Mouse (Mus musculus) liver, adult 2 months (tissue): ENCODE measurements around the gene Smc3.

Experiments used
- CTCF ChIP-seq: fragments of 200-500 bp; IDR thresholded peaks from 2 replicates; pipeline ENCODE4 v1.5.1; 2011; ENCODE audit warnings: low read depth, low read length, control low read depth
- POLR2A ChIP-seq: fragments of 200-500 bp; IDR thresholded peaks from 2 replicates; pipeline ENCODE4 v1.6.1; 2011; ENCODE audit warnings: low read length, control low read depth; ENCODE audit not compliant: insufficient read depth; ENCODE audit errors: extremely low read depth

DNA sequence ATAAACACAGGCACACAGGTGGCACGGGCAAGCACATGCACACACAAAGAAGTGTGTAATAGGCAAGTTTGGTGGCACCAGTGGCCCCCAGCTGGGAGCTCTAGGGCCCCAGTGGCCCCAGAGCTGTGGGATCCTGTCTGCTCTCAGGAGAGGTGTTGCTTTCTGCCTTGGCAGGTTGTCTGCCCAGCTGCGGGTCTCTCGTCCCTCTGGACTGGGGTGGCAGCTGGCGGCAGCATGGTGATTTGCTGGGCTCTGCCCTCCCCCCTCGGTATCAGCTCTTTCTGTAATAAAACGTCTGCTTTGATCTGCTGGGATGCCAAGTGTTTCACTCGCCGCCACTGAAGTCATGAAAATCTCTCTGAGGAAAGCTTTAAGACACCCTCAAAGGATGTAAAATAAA lies 66.5 kb downstream of the Smc3 start:
- TF ChIP-seq CTCF: no peak
- no peak for TF ChIP-seq POLR2A
